Mouse (Mus musculus): ENCODE results near the gene Asmt. TPM values are rescaled to one million over a fixed set of nuclear protein-coding genes. Genes with fewer than 3 reads are reported as not detected.

The Asmt gene
- polyA plus RNA-seq (2021; fragmentation: Nextera tagmentation), result not detected in 2 replicates
- long read RNA-seq, experiment 1, result 0 reads
- long read RNA-seq, experiment 2, result 0 reads

GRCm38 (mm10) chrX:170672594-170673092 lies at the start of gene Asmt:
TSS of gene Asmt (plus strand) at chrX:170672644.

Measured in layer of hippocampus, adult 6 months (tissue).